Mouse (Mus musculus) bone marrow macrophage, adult 2 months (primary cell): ENCODE measurements around the gene Camk2g. TPM values are rescaled to one million over a fixed set of nuclear protein-coding genes. Genes with fewer than 3 reads are reported as not detected.

Experiments used
- H3K27ac ChIP-seq: 2 replicates; pipeline ENCODE4 v1.5.1; 2012; ENCODE audit warnings: low read depth, low read length; ENCODE audit not compliant: insufficient read depth
- H3K4me1 ChIP-seq: 2 replicates; pipeline ENCODE4 v1.6.1; 2012; ENCODE audit warnings: low read length; ENCODE audit not compliant: control insufficient read depth, insufficient read depth
- H3K4me3 ChIP-seq: 2 replicates; pipeline ENCODE4 v1.5.1; 2012; ENCODE audit warnings: mild to moderate bottlenecking, low read length, moderate library complexity; ENCODE audit not compliant: insufficient read depth
- CTCF ChIP-seq: IDR thresholded peaks from 2 replicates; pipeline ENCODE4 v1.5.1; 2012; ENCODE audit warnings: low read depth, mild to moderate bottlenecking, low read length, moderate library complexity
- POLR2A ChIP-seq: IDR thresholded peaks from 2 replicates; pipeline ENCODE4 v1.6.1; 2012; ENCODE audit warnings: mild to moderate bottlenecking, low read depth, low read length, borderline replicate concordance
- polyA plus RNA-seq: library from polyadenylated mRNA; stranded (reverse); fragments of >200 nt; gene quantifications from 2 replicates; pipeline ENCODE4 v1.2.4, GENCODE M21; 2012; ENCODE audit not compliant: missing spikeins, insufficient read depth, insufficient read length

The Camk2g gene
- polyA plus RNA-seq, result 18.2 and 24.6 TPM in 2 replicates

- Histone ChIP-seq H3K4me3 (peak within 1 kb of the TSS; percentile 88), H3K27ac (peak within 1 kb of the TSS; percentile 72), H3K4me1 (peaks cover 13% of the 10 kb centered on the region)
- TF ChIP-seq CTCF (no peak), POLR2A (no peak)
These were observed at the start of gene Camk2g for GRCm38 (mm10) chr14:20793758-20794531. Gene Camk2g (minus strand): TSS chr14:20794088.

- no peak for TF ChIP-seq CTCF
- no peak for TF ChIP-seq POLR2A
- Histone ChIP-seq H3K4me3 (no peak overlapping the region; the same call in 1 of the 2 replicates), H3K4me1 (peaks cover 70% of the 10 kb centered on the region), H3K27ac (peak overlapping the region; percentile 44)
These were observed 48.7 kb upstream of the Camk2g start for GRCm38 (mm10) chr14:20842629-20843028.

- H3K4me1 ChIP-seq, result peaks cover 64% of the 10 kb centered on the region
- peak overlapping the region; percentile 18; the same call in 1 of the 2 replicates for H3K27ac ChIP-seq
- no peak overlapping the region for H3K4me3 ChIP-seq
- TF ChIP-seq POLR2A (no peak), CTCF (no peak)
These were observed 47.6 kb upstream of the Camk2g start for GRCm38 (mm10) chr14:20841526-20841925.

GRCm38 (mm10) chr14:20837681-20838080 lies 43.8 kb upstream of the Camk2g start:
- Histone ChIP-seq H3K4me3 (peak overlapping the region; percentile 80), H3K27ac (peak overlapping the region; percentile 59), H3K4me1 (peaks cover 68% of the 10 kb centered on the region)
- TF ChIP-seq POLR2A (no peak), CTCF (peak; percentile 32; the same call in 1 of the 2 replicates)

- H3K4me3 ChIP-seq, result peak overlapping the region; percentile 80
- TF ChIP-seq POLR2A (no peak), CTCF (no peak)
- H3K4me1 ChIP-seq, result peaks cover 68% of the 10 kb centered on the region
- H3K27ac ChIP-seq, result peak overlapping the region; percentile 59
These were observed 43.1 kb upstream of the Camk2g start for GRCm38 (mm10) chr14:20836905-20837376.

GRCm38 (mm10) chr14:20836171-20836904 lies 42.5 kb upstream of the Camk2g start, which contains the start of gene Plau:
Gene Plau (plus strand): TSS chr14:20836660.
- peaks cover 67% of the 10 kb centered on the region for H3K4me1 ChIP-seq
- H3K27ac ChIP-seq, result peak within 1 kb of the TSS; percentile 59
- TF ChIP-seq CTCF (no peak), POLR2A (peak; percentile 89; the same call in 1 of the 2 replicates)
- peak within 1 kb of the TSS; percentile 80 for H3K4me3 ChIP-seq

GRCm38 (mm10) chr14:20834136-20834535 lies 40.2 kb upstream of the Camk2g start:
- TF ChIP-seq CTCF (no peak), POLR2A (no peak)
- H3K27ac ChIP-seq, result peak overlapping the region; percentile 49
- H3K4me1 ChIP-seq, result peaks cover 60% of the 10 kb centered on the region
- no peak overlapping the region for H3K4me3 ChIP-seq

GRCm38 (mm10) chr14:20833525-20833924 lies 39.6 kb upstream of the Camk2g start:
- TF ChIP-seq POLR2A (no peak), CTCF (no peak)
- H3K4me1 ChIP-seq, result peaks cover 60% of the 10 kb centered on the region
- H3K27ac ChIP-seq, result peak overlapping the region; percentile 17; the same call in 1 of the 2 replicates
- no peak overlapping the region for H3K4me3 ChIP-seq

- peak overlapping the region; percentile 62 for H3K27ac ChIP-seq
- peaks cover 61% of the 10 kb centered on the region for H3K4me1 ChIP-seq
- TF ChIP-seq CTCF (no peak), POLR2A (no peak)
- H3K4me3 ChIP-seq, result no peak overlapping the region
These were observed 38.0 kb upstream of the Camk2g start for GRCm38 (mm10) chr14:20831915-20832314.
